ENCODE assay signal across 15 mouse cellular contexts in the genomic region with DNA sequence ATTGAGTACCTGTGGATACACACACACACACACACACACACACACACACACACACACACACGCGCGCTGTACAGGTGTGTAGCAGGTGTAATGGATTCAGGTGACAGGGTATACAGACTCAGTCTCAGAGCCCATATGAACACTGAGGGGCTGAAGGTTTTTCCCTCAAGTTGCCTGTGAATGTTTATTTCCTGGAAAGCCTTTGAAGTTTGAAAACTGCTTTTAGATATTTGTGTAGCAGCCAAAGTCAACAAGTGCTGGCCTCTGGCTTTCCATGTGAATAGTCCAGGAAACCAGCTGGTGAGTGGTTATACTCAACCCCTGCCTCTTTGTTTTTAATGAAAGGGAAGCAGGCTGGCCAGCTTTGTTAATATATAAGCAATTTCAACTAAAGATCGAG.
DNase-seq lines count a peak whose midpoint lies in the region; ATAC-seq and TF ChIP-seq lines count a peak whose summit lies in the region.
"Had no signal": no experiment of that assay in that cellular context is flagged by ENCODE, and none has a peak within 500 bp of the region (broad histone marks: within the 10 kb centered on the region; RNA-seq: fewer than 3 reads in every experiment).

No protein-coding gene starts in this region.

- intact Hi-C loops in gastrocnemius, adult 2 months (cut with DNase I): no loop called here
- intact Hi-C loops in left cerebral cortex, postnatal 36 days (cut with DNase I): no loop called here

- H3K27ac ChIP-seq in kidney, postnatal 0 days: peak overlapping the region; percentile 71
- no peak overlapping the region for H3K27ac ChIP-seq in lung, embryonic 16.5 days (ENCODE audit: low read length)
- no peak overlapping the region for H3K27ac ChIP-seq in gastrocnemius, adult 2 months
- H3K27ac ChIP-seq in forebrain, embryonic 11.5 days (ENCODE audit: low read depth, low read length): no peak overlapping the region
- H3K27ac ChIP-seq: heart, adult 2 months; hindbrain, embryonic 15.5 days; midbrain, embryonic 12.5 days; neural tube, embryonic 13.5 days had no signal

- ATAC-seq in kidney, postnatal 0 days (replicated peaks; ENCODE audit: low FRiP score, low read depth): peak; percentile 70
- peak; percentile 74 for ATAC-seq in lung, embryonic 16.5 days (ENCODE audit: low read depth)
- no peak for ATAC-seq in forebrain, embryonic 11.5 days (replicated peaks; ENCODE audit: low FRiP score)

- H3K9ac ChIP-seq in kidney, postnatal 0 days (ENCODE audit: low read depth, low read length): no peak overlapping the region
- no peak overlapping the region for H3K9ac ChIP-seq in lung, embryonic 16.5 days (ENCODE audit: low read length)
- H3K9ac ChIP-seq in forebrain, embryonic 11.5 days (ENCODE audit: low read length): no peak overlapping the region
- H3K9ac ChIP-seq: hindbrain, embryonic 15.5 days; midbrain, embryonic 12.5 days; neural tube, embryonic 13.5 days had no signal

- no peak overlapping the region for H3K4me3 ChIP-seq in kidney, postnatal 0 days (replicated peaks; ENCODE audit: low read depth, low read length)
- no peak overlapping the region for H3K4me3 ChIP-seq in lung, embryonic 16.5 days (ENCODE audit: low read length)
- H3K4me3 ChIP-seq in gastrocnemius, adult 2 months: no peak overlapping the region
- H3K4me3 ChIP-seq in forebrain, embryonic 11.5 days (ENCODE audit: low read depth, low read length): no peak overlapping the region
- H3K4me3 ChIP-seq: heart, adult 2 months; hindbrain, embryonic 15.5 days; midbrain, embryonic 12.5 days; neural tube, embryonic 13.5 days had no signal

- H3K36me3 ChIP-seq in kidney, postnatal 0 days (ENCODE audit: insufficient read depth, low read length): no peaks in the 10 kb centered on the region; the same call in 1 of the 2 replicates
- H3K36me3 ChIP-seq in lung, embryonic 16.5 days (ENCODE audit: control insufficient read depth, insufficient read depth, low read length): no peaks in the 10 kb centered on the region; the same call in 1 of the 2 replicates
- H3K36me3 ChIP-seq in forebrain, embryonic 11.5 days (ENCODE audit: control insufficient read depth, insufficient read depth, low read length): no peaks in the 10 kb centered on the region

- peaks cover 23% of the 10 kb centered on the region for H3K4me1 ChIP-seq in kidney, postnatal 0 days (replicated peaks; ENCODE audit: insufficient read depth, low read length)
- peaks cover 4% of the 10 kb centered on the region; the same call in 1 of the 2 replicates for H3K4me1 ChIP-seq in lung, embryonic 16.5 days (replicated peaks; ENCODE audit: control insufficient read depth, insufficient read depth, low read length)
- 0 out of 2 replicates have a peak, but pooled peaks cover 2% of the 10 kb centered on the region for H3K4me1 ChIP-seq in forebrain, embryonic 11.5 days (replicated peaks; ENCODE audit: control insufficient read depth, insufficient read depth, low read length)

- no peaks in the 10 kb centered on the region for H3K27me3 ChIP-seq in kidney, postnatal 0 days (ENCODE audit: insufficient read depth, low read length)
- no peaks in the 10 kb centered on the region for H3K27me3 ChIP-seq in lung, embryonic 16.5 days (ENCODE audit: control insufficient read depth, insufficient read depth, low read depth, low read length)
- H3K27me3 ChIP-seq in forebrain, embryonic 11.5 days (ENCODE audit: control insufficient read depth, insufficient read depth, low read length): no peaks in the 10 kb centered on the region
- H3K27me3 ChIP-seq: hindbrain, embryonic 15.5 days; midbrain, embryonic 12.5 days; neural tube, embryonic 13.5 days had no signal

- peak; percentile 23 for DNase-seq in adrenal gland, adult 2 months
- DNase-seq in adrenal gland, postnatal 10 days: no peak
- peak; percentile 19 for DNase-seq in brain, embryonic 14.5 days (ENCODE audit: low read depth)
- peak; percentile 85 for DNase-seq in kidney, postnatal 0 days (ENCODE audit: low spot score)
- DNase-seq in gastrocnemius, adult 2 months: no peak
- DNase-seq in left cerebral cortex, postnatal 36 days (ENCODE audit: low spot score in 2 of 2): no peak
- no peak for DNase-seq in forebrain, embryonic 11.5 days (ENCODE audit: low spot score)
- DNase-seq: cerebellum, adult 11 months; embryo, embryonic 11 days; heart, adult 2 months; thymus, postnatal 14 days had no signal

- 0 out of 2 replicates have a peak overlapping the region, but pooled peaks have one; percentile 3 for H3K4me2 ChIP-seq in kidney, postnatal 0 days (ENCODE audit: low read length)
- H3K4me2 ChIP-seq in lung, embryonic 16.5 days (ENCODE audit: low read depth, low read length): no peak overlapping the region
- H3K4me2 ChIP-seq in forebrain, embryonic 11.5 days (ENCODE audit: low read depth, low read length, severe bottlenecking): no peak overlapping the region
- H3K4me2 ChIP-seq: hindbrain, embryonic 15.5 days; midbrain, embryonic 12.5 days; neural tube, embryonic 13.5 days had no signal

- no peaks in the 10 kb centered on the region for H3K9me3 ChIP-seq in kidney, postnatal 0 days (replicated peaks; ENCODE audit: low read length)
- H3K9me3 ChIP-seq in lung, embryonic 16.5 days (ENCODE audit: control insufficient read depth, low read length): no peaks in the 10 kb centered on the region
- no peaks in the 10 kb centered on the region for H3K9me3 ChIP-seq in forebrain, embryonic 11.5 days (ENCODE audit: control insufficient read depth, low read length)
- H3K9me3 ChIP-seq: hindbrain, embryonic 15.5 days; midbrain, embryonic 12.5 days; neural tube, embryonic 13.5 days had no signal

- TF ChIP-seq CTCF in brain, embryonic 14.5 days (IDR thresholded peaks at IDR 0.05; ENCODE audit: borderline replicate concordance, extremely low read depth, insufficient read depth, insufficient read length): no peak
- no peak for TF ChIP-seq CTCF in kidney, postnatal 0 days (IDR thresholded peaks at IDR 0.05; ENCODE audit: low read depth)
- TF ChIP-seq CTCF in gastrocnemius, adult 2 months (IDR thresholded peaks at IDR 0.05): no peak

- TF ChIP-seq POLR2A in brain, embryonic 14.5 days (IDR thresholded peaks at IDR 0.05; ENCODE audit: borderline replicate concordance, extremely low read depth, insufficient read depth, insufficient read length, poor library complexity, severe bottlenecking): no peak

- 40% methylated on average over 4 of the region's 4 CpGs for WGBS in kidney, postnatal 0 days
- 40% methylated on average over 4 of the region's 4 CpGs for WGBS in lung, embryonic 16.5 days
- WGBS in forebrain, embryonic 11.5 days: 92% methylated on average over 4 of the region's 4 CpGs

Comparison
In these comparisons a context has a peak if more than half of its experiments do, and no peak if none do; other contexts are left out.
1. DNase-seq: peak in adrenal gland, adult 2 months (single experiment), brain, embryonic 14.5 days (single experiment) and kidney, postnatal 0 days (single experiment); none in adrenal gland, postnatal 10 days (single experiment), gastrocnemius, adult 2 months (single experiment), left cerebral cortex, postnatal 36 days (0 of 2) and forebrain, embryonic 11.5 days (single experiment).